Mouse (Mus musculus) forebrain, embryonic 11.5 days (tissue): ENCODE data around the gene Aff3. TPM values are rescaled to one million over a fixed set of nuclear protein-coding genes. Genes with fewer than 3 reads are reported as not detected.
A peak's percentile ranks its signal among the peaks of the same experiment; 100 is the strongest.

Experiments
- ATAC-seq: fragments of 200-750 bp; cut with Nextera tagmentation; replicated peaks from 2 replicates; pipeline ENCODE4 v1.8.0; 2017; ENCODE audit warnings: moderate TSS enrichment; ENCODE audit not compliant: low FRiP score
- DNase-seq: peaks from one replicate; pipeline ENCODE4 v3.0.0-alpha.2; 2017; ENCODE audit warnings: low spot score
- H3K27ac ChIP-seq: fragments of 300-500 bp; sonication (generic); 2 replicates; pipeline ENCODE4 v1.5.1; 2014; ENCODE audit warnings: low read depth, low read length
- H3K27me3 ChIP-seq: fragments of 300-500 bp; sonication (generic); 2 replicates; pipeline ENCODE4 v1.6.1; 2014; ENCODE audit warnings: mild to moderate bottlenecking, low read length, mixed read lengths; ENCODE audit not compliant: control insufficient read depth, insufficient read depth
- H3K36me3 ChIP-seq: fragments of 300-500 bp; sonication (generic); 2 replicates; pipeline ENCODE4 v1.6.1; 2014; ENCODE audit warnings: mild to moderate bottlenecking, low read length, moderate library complexity, mixed read lengths; ENCODE audit not compliant: control insufficient read depth, insufficient read depth
- H3K4me1 ChIP-seq: fragments of 300-500 bp; sonication (generic); replicated peaks from 2 replicates; pipeline ENCODE4 v1.6.1; 2014; ENCODE audit warnings: low read length, mixed read lengths; ENCODE audit not compliant: control insufficient read depth, insufficient read depth
- H3K4me2 ChIP-seq: fragments of 300-500 bp; sonication (generic); 2 replicates; pipeline ENCODE4 v1.6.1; 2014; ENCODE audit warnings: low read depth, mild to moderate bottlenecking, low read length, moderate library complexity, mixed read lengths; ENCODE audit not compliant: severe bottlenecking
- H3K4me3 ChIP-seq: fragments of 300-500 bp; sonication (generic); 2 replicates; pipeline ENCODE4 v1.5.1; 2014; ENCODE audit warnings: low read depth, low read length
- H3K9ac ChIP-seq: fragments of 300-500 bp; sonication (generic); 2 replicates; pipeline ENCODE4 v1.6.1; 2014; ENCODE audit warnings: low read length
- H3K9me3 ChIP-seq: fragments of 300-500 bp; sonication (generic); 2 replicates; pipeline ENCODE4 v1.6.1; 2016; ENCODE audit warnings: low read length, mixed read lengths; ENCODE audit not compliant: control insufficient read depth
- WGBS: fragments of 180-500 bp; shearing (Covaris S2); extraction: QIAGEN DNeasy Blood & Tissue Kit; methylation state at CpG from one replicate; pipeline ENCODE4 v1.1.7; 2014; 5-methylcytosine and 5-hydroxymethylcytosine counted together
- polyA plus RNA-seq: library from polyadenylated mRNA; unstranded; fragments of >200 nt; fragmentation: Nextera tagmentation; extraction: Ambion mirVana; gene quantifications from 2 replicates; pipeline ENCODE4 v1.2.1, GENCODE M21; 2014

Aff3 gene
- polyA plus RNA-seq, 1 experiment from 2014 or later: 22.8 TPM

DNA sequence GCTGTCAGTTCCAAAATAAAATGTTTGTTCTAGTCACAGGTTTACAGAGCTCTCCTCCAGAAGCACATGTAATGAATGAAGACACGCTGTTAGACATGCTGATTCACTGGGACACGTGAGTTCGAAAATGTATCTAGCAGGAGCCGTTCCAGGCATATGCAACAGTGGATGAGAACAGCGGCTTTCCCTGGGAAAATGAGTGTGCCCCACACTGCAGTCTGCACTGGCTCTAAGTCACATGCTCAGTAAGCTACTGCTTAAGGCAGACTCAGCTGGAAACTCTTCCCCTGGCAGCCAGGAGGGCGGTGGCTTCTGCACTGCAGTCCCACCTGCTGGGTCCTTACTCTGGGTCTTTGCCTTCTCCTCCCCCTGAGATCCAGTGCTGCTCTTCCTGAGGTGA, 271.2 kb downstream of the Aff3 start:
- no peak overlapping the region for H3K9ac ChIP-seq
- H3K27me3 ChIP-seq: no peaks in the 10 kb centered on the region
- H3K4me1 ChIP-seq: peaks cover 19% of the 10 kb centered on the region
- H3K4me2 ChIP-seq: no peak overlapping the region
- H3K36me3 ChIP-seq: no peaks in the 10 kb centered on the region
- no peak overlapping the region for H3K4me3 ChIP-seq
- WGBS: 45% methylated on average over 6 of the region's 6 CpGs
- H3K9me3 ChIP-seq: no peaks in the 10 kb centered on the region
- DNase-seq: no peak
- peak overlapping the region; percentile 18; the same call in 1 of the 2 replicates for H3K27ac ChIP-seq
- ATAC-seq: no peak; the same call in 1 of the 2 replicates

GRCm38 (mm10) chr1:38392928-38393327, 271.8 kb downstream of the Aff3 start:
- Histone ChIP-seq H3K27ac (no peak overlapping the region), H3K9ac (no peak overlapping the region), H3K4me3 (no peak overlapping the region), H3K4me2 (no peak overlapping the region), H3K4me1 (peaks cover 19% of the 10 kb centered on the region), H3K27me3 (no peaks in the 10 kb centered on the region), H3K9me3 (no peaks in the 10 kb centered on the region), H3K36me3 (no peaks in the 10 kb centered on the region)
- WGBS: 56% methylated on average over 2 of the region's 2 CpGs
- DNase-seq (peak; percentile 77), ATAC-seq (no peak)

- H3K27ac ChIP-seq: no peak overlapping the region
- WGBS: 74% methylated on average over 7 of the region's 7 CpGs
These were observed 273.9 kb downstream of the Aff3 start for GRCm38 (mm10) chr1:38390886-38391249.

GRCm38 (mm10) chr1:38390235-38390885, 274.4 kb downstream of the Aff3 start:
- no peak overlapping the region for H3K27ac ChIP-seq
- no peak for DNase-seq
- H3K9me3 ChIP-seq: no peaks in the 10 kb centered on the region
- H3K36me3 ChIP-seq: no peaks in the 10 kb centered on the region
- H3K9ac ChIP-seq: no peak overlapping the region
- H3K4me3 ChIP-seq: no peak overlapping the region
- H3K27me3 ChIP-seq: no peaks in the 10 kb centered on the region
- 38% methylated on average over 17 of the region's 17 CpGs for WGBS
- H3K4me1 ChIP-seq: peaks cover 17% of the 10 kb centered on the region
- H3K4me2 ChIP-seq: no peak overlapping the region
- 0 out of 2 replicates have a peak, but pooled peaks have one; percentile 44 for ATAC-seq

More at GRCm38 (mm10) chr1:38390886-38391249, 273.9 kb downstream of the Aff3 start:
- Histone ChIP-seq H3K9ac (no peak overlapping the region), H3K4me2 (no peak overlapping the region), H3K27me3 (no peaks in the 10 kb centered on the region), H3K9me3 (no peaks in the 10 kb centered on the region), H3K4me1 (peaks cover 19% of the 10 kb centered on the region), H3K36me3 (no peaks in the 10 kb centered on the region), H3K4me3 (no peak overlapping the region)
- ATAC-seq: no peak
- DNase-seq: no peak

DNA sequence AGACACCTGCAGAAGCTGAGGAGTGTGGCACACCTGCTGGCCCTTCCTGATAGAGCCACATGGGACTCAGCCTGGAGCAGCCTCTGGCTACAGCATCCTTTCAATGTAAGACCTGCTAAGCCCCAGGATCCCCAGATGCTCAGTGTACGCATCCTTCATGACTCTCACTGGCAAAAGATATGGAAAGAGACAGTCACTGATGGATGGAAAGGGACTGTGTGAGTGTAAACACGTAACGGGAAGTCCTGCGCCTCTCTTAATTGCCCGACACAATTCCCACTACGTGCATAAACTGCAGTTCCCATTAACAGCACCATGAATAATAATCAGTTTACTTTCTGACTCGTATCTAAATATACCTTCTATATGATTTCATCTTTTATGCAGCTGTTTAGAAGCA, 275.2 kb downstream of the Aff3 start:
- 79% methylated on average over 7 of the region's 7 CpGs for WGBS
- Histone ChIP-seq H3K4me2 (no peak overlapping the region), H3K9ac (no peak overlapping the region), H3K4me3 (no peak overlapping the region), H3K27ac (no peak overlapping the region), H3K9me3 (no peaks in the 10 kb centered on the region), H3K4me1 (peaks cover 13% of the 10 kb centered on the region), H3K36me3 (no peaks in the 10 kb centered on the region), H3K27me3 (no peaks in the 10 kb centered on the region)
- no peak for DNase-seq
- no peak; the same call in 1 of the 2 replicates for ATAC-seq

DNA sequence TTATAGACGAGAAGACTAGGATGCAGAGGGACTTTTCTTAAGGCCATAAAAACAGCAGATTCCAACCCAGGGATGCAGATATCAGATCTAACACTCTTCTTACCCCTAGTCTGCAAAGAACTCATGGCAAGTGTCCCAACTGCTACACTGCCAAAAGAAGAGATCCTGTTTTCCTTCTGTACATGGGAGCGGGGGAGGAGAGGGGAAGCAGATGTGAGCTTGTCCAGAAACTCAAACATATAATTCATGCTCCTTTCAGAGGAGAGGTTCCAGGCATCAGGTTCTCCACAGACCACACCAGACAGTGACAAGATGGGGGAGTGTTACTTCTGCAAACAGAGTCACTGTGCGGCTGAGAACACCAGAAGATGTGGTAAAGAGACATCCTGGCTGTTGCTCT, 276.3 kb downstream of the Aff3 start:
- DNase-seq (no peak), ATAC-seq (no peak)
- no peaks in the 10 kb centered on the region for H3K27me3 ChIP-seq
- H3K4me2 ChIP-seq: no peak overlapping the region
- peaks cover 9% of the 10 kb centered on the region for H3K4me1 ChIP-seq
- no peaks in the 10 kb centered on the region for H3K9me3 ChIP-seq
- H3K9ac ChIP-seq: no peak overlapping the region
- no peak overlapping the region for H3K27ac ChIP-seq
- no peak overlapping the region for H3K4me3 ChIP-seq
- 84% methylated on average over 3 of the region's 3 CpGs for WGBS
- no peaks in the 10 kb centered on the region for H3K36me3 ChIP-seq

DNA sequence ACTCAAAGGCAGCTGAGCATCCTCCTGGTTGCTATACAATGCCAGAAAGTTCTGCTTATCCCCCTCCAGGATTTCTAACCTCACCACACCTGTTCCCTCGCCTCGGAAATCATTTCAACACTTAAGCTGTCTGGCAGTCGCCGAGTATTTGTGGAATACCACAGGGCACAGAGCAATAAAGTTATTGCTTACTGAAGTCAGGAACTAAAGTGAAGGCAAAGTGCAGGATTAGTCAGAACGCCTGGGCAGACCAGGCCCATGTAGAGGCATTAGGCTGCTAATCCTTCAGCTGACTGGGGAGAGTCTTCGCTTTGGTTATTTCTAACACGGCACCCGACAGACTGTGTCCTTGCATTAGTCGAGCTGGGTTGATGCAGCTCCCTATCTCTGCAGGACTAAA, 277.3 kb downstream of the Aff3 start:
- Histone ChIP-seq H3K9me3 (no peaks in the 10 kb centered on the region), H3K27ac (no peak overlapping the region), H3K4me1 (peaks cover 6% of the 10 kb centered on the region), H3K27me3 (no peaks in the 10 kb centered on the region), H3K9ac (no peak overlapping the region), H3K4me2 (no peak overlapping the region), H3K36me3 (no peaks in the 10 kb centered on the region), H3K4me3 (no peak overlapping the region)
- no peak for DNase-seq
- 71% methylated on average over 9 of the region's 9 CpGs for WGBS
- no peak for ATAC-seq

DNA sequence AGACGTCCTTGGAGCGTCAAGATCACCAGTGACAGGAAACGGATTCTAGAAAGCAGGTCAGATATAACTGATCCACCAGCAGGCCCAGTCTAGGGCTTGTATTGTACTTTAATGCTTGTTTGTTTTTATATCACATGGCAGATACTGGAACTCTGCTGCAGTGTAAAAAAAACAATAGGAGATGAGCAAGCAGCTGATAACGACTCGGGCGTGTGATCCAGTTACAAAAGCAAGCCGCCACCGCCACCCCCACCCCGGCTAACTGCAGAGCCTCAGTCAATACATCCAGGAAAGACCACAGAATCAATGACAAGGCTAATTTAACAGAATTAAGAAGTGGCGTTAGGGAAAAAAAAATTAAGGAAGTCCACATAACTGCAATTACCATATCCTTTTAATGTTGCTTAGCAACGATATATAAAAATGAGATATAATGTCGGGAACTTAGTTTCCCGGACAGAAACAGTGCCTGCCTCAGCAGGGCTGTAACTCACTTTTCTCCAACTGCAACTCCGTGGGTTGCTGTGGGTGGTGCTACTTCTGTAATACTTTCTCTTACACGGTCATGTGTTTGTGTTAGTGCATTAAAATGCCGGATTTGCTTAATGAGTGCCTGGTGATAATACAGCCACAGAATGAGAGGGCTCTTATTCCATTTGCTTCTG, 280.2 kb downstream of the Aff3 start:
- Histone ChIP-seq H3K9me3 (no peaks in the 10 kb centered on the region; the same call in 1 of the 2 replicates), H3K4me3 (no peak overlapping the region), H3K4me1 (peaks cover 4% of the 10 kb centered on the region), H3K4me2 (no peak overlapping the region), H3K36me3 (no peaks in the 10 kb centered on the region), H3K9ac (no peak overlapping the region), H3K27ac (no peak overlapping the region), H3K27me3 (no peaks in the 10 kb centered on the region)
- DNase-seq: no peak
- no peak for ATAC-seq
- WGBS: 43% methylated on average over 16 of the region's 16 CpGs

GRCm38 (mm10) chr1:38384010-38384409, 280.7 kb downstream of the Aff3 start:
- no peaks in the 10 kb centered on the region for H3K27me3 ChIP-seq
- H3K4me2 ChIP-seq: no peak overlapping the region
- H3K9me3 ChIP-seq: no peaks in the 10 kb centered on the region; the same call in 1 of the 2 replicates
- no peak for DNase-seq
- no peak overlapping the region for H3K27ac ChIP-seq
- H3K4me1 ChIP-seq: peaks cover 4% of the 10 kb centered on the region
- no peak overlapping the region for H3K9ac ChIP-seq
- H3K4me3 ChIP-seq: no peak overlapping the region
- H3K36me3 ChIP-seq: no peaks in the 10 kb centered on the region
- no peak for ATAC-seq
- WGBS: 87% methylated on average over 7 of the region's 7 CpGs
